Mouse (Mus musculus) MEL (cell line): ENCODE data around the gene Chrna7. TPM values are rescaled to one million over a fixed set of nuclear protein-coding genes. Genes with fewer than 3 reads are reported as not detected.

ENCODE experiments used
- DNase-seq: peaks from one replicate; pipeline ENCODE4 v3.0.0; 2011; ENCODE audit warnings: low read depth, low spot score
- H3K27ac ChIP-seq: 2 replicates; pipeline ENCODE4 v1.5.1; 2012; ENCODE audit warnings: low read depth, mild to moderate bottlenecking, control low read depth, low read length, moderate library complexity; ENCODE audit not compliant: control insufficient read depth
- H3K27me3 ChIP-seq, 2 experiments: fragments of 150-350 bp in 1 of 2; sonication (generic) in 1 of 2; 2 replicates each; pipeline ENCODE4 v1.6.1; 2012; ENCODE audit warnings: low read length in 2 of 2, mild to moderate bottlenecking in 2 of 2, improper control_type of control experiment in 1 of 2, moderate library complexity in 1 of 2; ENCODE audit not compliant: insufficient read depth in 2 of 2, control insufficient read depth in 1 of 2
- H3K36me3 ChIP-seq, 2 experiments: 2 replicates each; pipeline ENCODE4 v1.6.1; 2012 to 2014; ENCODE audit warnings: low read length in 2 of 2, improper control_type of control experiment in 1 of 2, inconsistent platforms in 1 of 2, mild to moderate bottlenecking in 1 of 2; ENCODE audit not compliant: insufficient read depth in 2 of 2, control insufficient read depth in 1 of 2
- H3K4me1 ChIP-seq, 2 experiments: fragments of 150-350 bp in 1 of 2; sonication (generic) in 1 of 2; 2 replicates each; pipeline ENCODE4 v1.6.1; 2012; ENCODE audit warnings: low read length in 2 of 2, improper control_type of control experiment in 1 of 2, mild to moderate bottlenecking in 1 of 2; ENCODE audit not compliant: insufficient read depth in 2 of 2, control insufficient read depth in 1 of 2
- H3K4me3 ChIP-seq, 2 experiments: fragments of 150-350 bp in 1 of 2; sonication (generic) in 1 of 2; 2 replicates each; pipeline ENCODE4 v1.5.1; 2012; ENCODE audit warnings: low read depth in 2 of 2, low read length in 2 of 2, mild to moderate bottlenecking in 2 of 2, moderate library complexity in 2 of 2, control low read depth in 1 of 2, improper control_type of control experiment in 1 of 2; ENCODE audit not compliant: control insufficient read depth in 1 of 2, insufficient read depth in 1 of 2
- H3K79me2 ChIP-seq: 2 replicates; pipeline ENCODE4 v1.6.1; 2012; ENCODE audit warnings: mild to moderate bottlenecking, low read length, moderate library complexity; ENCODE audit not compliant: control insufficient read depth, poor library complexity, insufficient read depth
- H3K9ac ChIP-seq: 2 replicates; pipeline ENCODE4 v1.6.1; 2012; ENCODE audit warnings: low read depth, mild to moderate bottlenecking, control low read depth, low read length, moderate library complexity; ENCODE audit not compliant: control insufficient read depth, poor library complexity, severe bottlenecking
- H3K9me3 ChIP-seq: fragments of 150-350 bp; sonication (generic); replicated peaks from 2 replicates; pipeline ENCODE4 v1.6.1; 2012; ENCODE audit warnings: mild to moderate bottlenecking, low read length, improper control_type of control experiment, moderate library complexity; ENCODE audit not compliant: insufficient read depth
- BHLHE40 ChIP-seq: IDR thresholded peaks from 2 replicates; pipeline ENCODE4 v1.6.1; 2012; ENCODE audit warnings: low read depth, mild to moderate bottlenecking, inconsistent platforms, low read length, improper control_type of control experiment, borderline replicate concordance
- CHD1 ChIP-seq: IDR thresholded peaks from 2 replicates; pipeline ENCODE4 v1.6.1; 2012; ENCODE audit warnings: low read depth, mild to moderate bottlenecking, inconsistent platforms, low read length, improper control_type of control experiment
- CTCF ChIP-seq, 3 experiments: IDR thresholded peaks in 2 of 3; conservative IDR thresholded peaks in 1 of 3; 2 replicates each; pipeline ENCODE4 v1.5.1; 2011 to 2012; ENCODE audit warnings: low read length in 3 of 3, low read depth in 2 of 3, mild to moderate bottlenecking in 2 of 3, improper control_type of control experiment in 1 of 3, inconsistent platforms in 1 of 3, mixed read lengths in 1 of 3, moderate library complexity in 1 of 3; ENCODE audit not compliant: control insufficient read depth in 1 of 3, insufficient read depth in 1 of 3, poor library complexity in 1 of 3, severe bottlenecking in 1 of 3
- ELF1 ChIP-seq: IDR thresholded peaks from 2 replicates; pipeline ENCODE4 v1.6.1; 2014; ENCODE audit warnings: low read depth, mild to moderate bottlenecking, inconsistent platforms, low read length, improper control_type of control experiment, moderate library complexity
- GATA1 ChIP-seq: IDR thresholded peaks from 2 replicates; pipeline ENCODE4 v1.6.1; 2011; ENCODE audit warnings: low read depth, low read length, improper control_type of control experiment
- KAT2A ChIP-seq: conservative IDR thresholded peaks from 2 replicates; pipeline ENCODE4 v1.6.1; 2012; ENCODE audit warnings: low read depth, low read length, improper control_type of control experiment, inconsistent platforms
- MAFK ChIP-seq: IDR thresholded peaks from 2 replicates; pipeline ENCODE4 v1.6.1; 2011; ENCODE audit warnings: low read depth, mild to moderate bottlenecking, low read length, improper control_type of control experiment, borderline replicate concordance
- MXI1 ChIP-seq: IDR thresholded peaks from 2 replicates; pipeline ENCODE4 v1.6.1; 2011; ENCODE audit warnings: mild to moderate bottlenecking, low read depth, low read length, improper control_type of control experiment
- NRF1 ChIP-seq: IDR thresholded peaks from 2 replicates; pipeline ENCODE4 v1.6.1; 2014; ENCODE audit warnings: low read depth, mild to moderate bottlenecking, inconsistent platforms, low read length, improper control_type of control experiment, moderate library complexity; ENCODE audit not compliant: poor library complexity, insufficient read depth, severe bottlenecking
- POLR2A ChIP-seq, 2 experiments: IDR thresholded peaks; 2 replicates each; pipeline ENCODE4 v1.6.1; 2011 to 2012; ENCODE audit warnings: low read length in 2 of 2, mild to moderate bottlenecking in 2 of 2, control low read depth in 1 of 2, improper control_type of control experiment in 1 of 2, low read depth in 1 of 2, moderate library complexity in 1 of 2; ENCODE audit not compliant: control insufficient read depth in 1 of 2, insufficient read depth in 1 of 2, poor library complexity in 1 of 2
- RCOR1 ChIP-seq: IDR thresholded peaks from 2 replicates; pipeline ENCODE4 v1.6.1; 2012; ENCODE audit warnings: low read depth, mild to moderate bottlenecking, inconsistent platforms, low read length, improper control_type of control experiment
- SIN3A ChIP-seq: IDR thresholded peaks from 2 replicates; pipeline ENCODE4 v1.6.1; 2012; ENCODE audit warnings: low read length, improper control_type of control experiment, inconsistent platforms
- SMC3 ChIP-seq: IDR thresholded peaks from 2 replicates; pipeline ENCODE4 v1.6.1; 2011; ENCODE audit warnings: low read depth, low read length, improper control_type of control experiment
- TAL1 ChIP-seq: IDR thresholded peaks from 2 replicates; pipeline ENCODE4 v1.6.1; 2012; ENCODE audit warnings: mild to moderate bottlenecking, inconsistent platforms, low read length, moderate library complexity, mixed read lengths
- TBP ChIP-seq: IDR thresholded peaks from 2 replicates; pipeline ENCODE4 v1.8.0; 2011; ENCODE audit warnings: low read depth, low read length, improper control_type of control experiment
- TCF12 ChIP-seq: IDR thresholded peaks from 2 replicates; pipeline ENCODE4 v1.6.1; 2014; ENCODE audit warnings: low read depth, mild to moderate bottlenecking, inconsistent platforms, low read length, improper control_type of control experiment, moderate library complexity
- USF1 ChIP-seq: IDR thresholded peaks from 2 replicates; pipeline ENCODE4 v1.6.1; 2014; ENCODE audit warnings: low read depth, mild to moderate bottlenecking, inconsistent platforms, low read length, improper control_type of control experiment, moderate library complexity
- USF2 ChIP-seq, 2 experiments: IDR thresholded peaks; 2 replicates each; pipeline ENCODE4 v1.6.1; 2011 to 2012; ENCODE audit warnings: improper control_type of control experiment in 2 of 2, low read length in 2 of 2, borderline replicate concordance in 1 of 2, inconsistent platforms in 1 of 2, low read depth in 1 of 2, mild to moderate bottlenecking in 1 of 2; ENCODE audit not compliant: insufficient read depth in 1 of 2
- ZKSCAN1 ChIP-seq: IDR thresholded peaks from 2 replicates; pipeline ENCODE4 v1.6.1; 2012; ENCODE audit warnings: low read depth, mild to moderate bottlenecking, inconsistent platforms, low read length, improper control_type of control experiment, moderate library complexity
- ZMIZ1 ChIP-seq: IDR thresholded peaks from 2 replicates; pipeline ENCODE4 v1.6.1; 2012; ENCODE audit warnings: low read depth, mild to moderate bottlenecking, inconsistent platforms, low read length, improper control_type of control experiment, moderate library complexity
- polyA plus RNA-seq, 2 experiments: library from polyadenylated mRNA; stranded (reverse) in 1 of 2; unstranded in 1 of 2; fragments of >175 nt in 1 of 2; fragments of >200 nt in 1 of 2; gene quantifications; 2 replicates each; pipeline versions ENCODE4 v1.2.1 to v1.2.4; 2012; ENCODE audit warnings: low replicate concordance in 2 of 2, low read depth in 1 of 2; ENCODE audit not compliant: insufficient read length in 2 of 2, insufficient read depth in 1 of 2, missing spikeins in 1 of 2
- total RNA-seq: library from RNA; depleted of rRNA; stranded (reverse); fragments of 300-350 nt; gene quantifications from 2 replicates; pipeline ENCODE4 v1.2.3, GENCODE M21; 2012; rRNA removed

The Chrna7 gene
- total and polyA plus RNA-seq, 3 experiments: not detected

GRCm38 (mm10) chr7:63060996-63061395 lies 151.4 kb downstream of the Chrna7 start:
- no peak overlapping the region for H3K9ac ChIP-seq
- no peak for TF ChIP-seq USF1
- no peak for TF ChIP-seq ZKSCAN1
- no peak for TF ChIP-seq TBP
- no peak for TF ChIP-seq TAL1
- no peak for TF ChIP-seq TCF12
- TF ChIP-seq MAFK: no peak
- no peak for TF ChIP-seq SIN3A
- no peak for TF ChIP-seq ZMIZ1
- no peak for TF ChIP-seq USF2 (IDR thresholded peaks at IDR 0.05; ENCODE audit: borderline replicate concordance in 1 of 2, insufficient read depth in 1 of 2, low read depth in 1 of 2, low read length in 2 of 2)
- no peak for TF ChIP-seq SMC3
- TF ChIP-seq CTCF (IDR thresholded peaks at IDR 0.05 in 2 of 3, conservative IDR thresholded peaks at IDR 0.05 in 1 of 3; ENCODE audit: control insufficient read depth in 1 of 3, insufficient read depth in 1 of 3, low read depth in 2 of 3, low read length in 3 of 3, poor library complexity in 1 of 3, severe bottlenecking in 1 of 3): no peak
- TF ChIP-seq NRF1: no peak
- TF ChIP-seq RCOR1: no peak
- TF ChIP-seq POLR2A (IDR thresholded peaks at IDR 0.05; ENCODE audit: control insufficient read depth in 1 of 2, insufficient read depth in 1 of 2, low read depth in 1 of 2, low read length in 2 of 2, poor library complexity in 1 of 2): no peak
- TF ChIP-seq KAT2A: no peak
- TF ChIP-seq BHLHE40: no peak
- no peak for TF ChIP-seq ELF1
- TF ChIP-seq MXI1: no peak
- TF ChIP-seq CHD1: no peak
- no peak for TF ChIP-seq GATA1
- TF ChIP-seq, all 39 proteins: peak for 0
- Histone ChIP-seq H3K36me3 (no peaks in the 10 kb centered on the region), H3K79me2 (no peaks in the 10 kb centered on the region), H3K4me3 (no peak overlapping the region), H3K4me1 (no peaks in the 10 kb centered on the region), H3K27ac (no peak overlapping the region), H3K27me3 (no peaks in the 10 kb centered on the region), H3K9me3 (no peaks in the 10 kb centered on the region)
- no peak for DNase-seq

Other genes with a start within 250 kb of the Chrna7 start
- not detected in 2 replicates for gene Otud7a, start 232.2 kb upstream of the Chrna7 start, total RNA-seq
- not detected for gene Otud7a, start 232.2 kb upstream of the Chrna7 start, polyA plus RNA-seq